Mouse (Mus musculus) stomach, postnatal 0 days (tissue): Measurements from ENCODE around the gene Rptor.

Source experiments
- CTCF ChIP-seq: IDR thresholded peaks from 2 replicates; pipeline ENCODE4 v1.5.1; 2016; ENCODE audit warnings: antibody characterized with exemption, low read depth, mild to moderate bottlenecking, moderate library complexity
- EP300 ChIP-seq: optimal IDR thresholded peaks from 2 replicates; pipeline ENCODE3; 2016; ENCODE audit warnings: antibody characterized with exemption

GRCm38 (mm10) chr11:119744436-119744835, 141.7 kb downstream of the Rptor start:
- TF ChIP-seq CTCF (no peak), EP300 (no peak)
